Mouse (Mus musculus) adrenal gland, adult (tissue): ENCODE measurements at regions not wholly inside any gene's neighbourhood (a gene's known extent, or its start where the extent isn't known, plus 50 kb on each side); places are given as distances from the start of the nearest gene placed in this dataset.

Experiments
- DNase-seq, 2 experiments: peaks; one replicate each; pipeline ENCODE4 v3.0.0; 2022 to 2023; ENCODE audit warnings: low spot score in 1 of 2; ENCODE audit not compliant: inconsistent age in 2 of 2

DNA sequence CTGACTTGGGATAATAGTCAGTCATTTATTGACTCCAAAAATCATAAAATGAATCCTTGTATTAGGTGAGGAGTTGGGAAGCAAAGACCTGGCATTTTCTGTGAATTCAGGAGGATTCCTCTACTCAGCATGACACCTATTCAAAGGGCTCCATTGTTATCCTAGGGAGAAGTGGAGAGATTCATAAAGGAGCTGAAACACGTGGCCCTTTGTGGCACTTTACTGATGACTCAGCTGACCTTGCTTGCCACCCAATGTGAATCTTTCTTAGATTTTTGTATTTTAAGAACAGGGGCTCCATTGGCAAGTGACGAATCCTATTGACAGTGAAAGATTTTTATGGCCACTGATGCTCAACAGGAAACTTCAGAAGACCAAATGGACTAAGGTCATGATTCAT lies 619.2 kb upstream of the Pkn2 start:
- DNase-seq, result no peak

DNA sequence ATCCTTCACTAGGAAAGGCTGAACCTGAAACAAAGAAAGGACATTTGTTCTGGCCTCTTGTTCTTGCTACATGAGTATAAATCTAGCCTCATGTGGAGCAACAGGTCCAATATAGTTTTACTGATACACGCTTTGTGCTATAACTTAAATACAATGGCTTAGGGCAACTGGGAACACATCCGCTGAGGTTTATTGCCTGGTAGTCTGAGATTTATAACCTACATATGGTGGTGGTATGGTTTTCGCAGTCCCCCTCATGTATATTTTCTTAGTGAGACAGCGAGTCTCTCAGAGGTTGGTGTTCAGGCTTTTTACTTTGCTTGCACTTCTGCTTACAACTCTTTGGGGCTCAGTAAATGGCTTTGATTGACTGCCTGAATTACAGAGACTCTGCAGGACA lies 613.6 kb upstream of the Pkn2 start:
- no peak for DNase-seq

DNA sequence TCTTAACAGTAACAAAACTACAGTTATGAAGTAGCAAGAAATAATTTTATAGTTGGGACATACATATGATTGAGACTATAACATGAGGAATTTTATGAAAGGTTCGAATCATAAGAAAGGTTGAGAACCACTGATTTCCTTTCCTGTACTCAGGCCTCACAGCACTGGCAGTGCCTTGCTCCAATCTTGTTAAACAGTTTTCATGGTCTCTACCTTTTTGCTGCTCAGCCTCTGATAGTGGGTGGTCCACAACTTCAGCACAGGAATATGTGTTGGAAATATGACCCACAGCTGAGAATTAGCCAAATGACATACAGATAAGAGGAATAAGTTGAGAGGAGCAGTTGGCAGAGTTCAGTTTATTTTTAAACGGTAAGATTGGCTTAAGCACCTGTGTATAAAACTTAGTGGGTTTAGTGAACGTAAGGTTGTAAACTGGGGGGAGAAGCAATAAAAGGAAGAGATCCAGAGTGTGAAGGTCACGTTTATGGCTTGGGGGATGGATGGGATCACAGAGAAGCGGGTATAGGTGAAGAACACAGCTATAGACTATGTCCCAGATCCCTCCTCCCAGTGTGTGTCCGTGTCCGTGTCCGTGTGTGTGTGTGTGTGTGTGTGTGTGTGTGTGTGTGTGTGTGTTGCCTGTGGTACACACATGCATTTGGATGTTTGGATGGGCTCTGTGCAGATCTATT lies 596.3 kb upstream of the Pkn2 start:
- DNase-seq, result no peak

DNA sequence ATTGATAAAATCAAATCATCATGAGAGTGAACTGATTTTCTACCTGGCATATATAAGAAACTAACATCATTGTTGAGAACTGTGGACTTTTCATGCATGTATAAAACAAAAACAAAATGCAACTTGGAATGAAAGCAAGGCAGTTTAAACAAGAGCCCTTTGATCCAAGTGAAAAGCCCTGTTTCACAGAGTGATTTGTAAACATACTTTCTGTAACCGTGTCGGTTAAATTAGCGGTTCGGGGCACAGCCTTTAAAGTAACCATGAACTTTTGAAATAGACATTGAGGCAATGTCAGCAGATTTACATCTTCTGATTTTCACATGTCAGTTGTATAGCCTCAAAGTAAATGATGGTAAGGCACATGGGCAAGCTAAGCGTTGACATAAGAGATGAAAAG lies 593.7 kb upstream of the Pkn2 start:
- no peak for DNase-seq

DNA sequence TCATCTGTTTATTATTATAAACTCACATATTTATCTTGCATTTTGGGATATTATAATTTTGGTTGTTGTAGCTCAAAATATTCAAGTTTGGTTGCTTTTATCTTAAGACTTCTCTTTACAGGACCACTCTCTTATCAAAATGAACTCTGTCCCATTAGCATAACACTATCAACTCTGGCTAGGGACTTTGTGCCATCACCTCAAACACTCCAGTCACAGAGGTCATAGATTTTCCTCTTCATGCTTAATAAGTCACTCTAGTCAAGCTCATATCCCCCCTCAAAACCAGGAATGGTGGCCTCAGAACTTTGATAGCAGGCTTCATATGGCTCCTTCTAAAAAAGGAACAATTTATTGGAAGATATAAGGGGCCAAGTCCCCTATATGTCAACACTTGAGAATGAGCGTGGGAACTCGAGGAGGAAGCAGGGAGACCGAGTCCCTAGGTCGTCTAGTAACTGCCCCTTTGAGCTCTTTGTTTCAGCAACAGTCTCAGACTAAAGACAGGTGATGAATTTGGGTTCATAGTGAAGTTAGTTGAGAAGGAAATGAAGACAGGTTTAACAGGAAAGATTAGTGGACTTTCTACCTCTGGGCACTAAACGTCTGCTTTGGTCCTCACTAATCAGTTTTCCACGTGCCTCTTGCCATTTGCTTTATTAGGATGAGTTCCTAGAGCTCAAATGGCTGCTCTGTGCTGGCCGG lies 565.4 kb upstream of the Pkn2 start:
- no peak for DNase-seq

DNA sequence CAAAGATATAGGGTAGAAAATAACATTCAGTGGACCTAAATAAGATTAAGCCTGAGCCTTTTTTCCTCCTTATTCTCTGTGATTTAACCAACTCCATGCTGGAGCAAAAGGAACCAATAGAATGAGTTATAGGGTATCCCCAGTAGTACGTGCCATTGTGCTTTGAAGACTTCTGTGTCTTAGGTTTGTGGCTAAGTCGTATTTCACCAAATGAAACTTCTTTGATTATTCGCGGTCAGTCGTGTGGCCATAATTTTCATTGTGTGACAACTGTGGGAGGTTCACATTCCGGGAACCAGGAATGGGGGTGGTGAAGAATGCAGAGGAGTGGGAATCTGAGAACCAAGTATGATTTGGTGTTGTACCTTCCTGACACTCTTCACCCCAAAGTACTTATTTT lies 535.6 kb upstream of the Pkn2 start:
- DNase-seq, result no peak

DNA sequence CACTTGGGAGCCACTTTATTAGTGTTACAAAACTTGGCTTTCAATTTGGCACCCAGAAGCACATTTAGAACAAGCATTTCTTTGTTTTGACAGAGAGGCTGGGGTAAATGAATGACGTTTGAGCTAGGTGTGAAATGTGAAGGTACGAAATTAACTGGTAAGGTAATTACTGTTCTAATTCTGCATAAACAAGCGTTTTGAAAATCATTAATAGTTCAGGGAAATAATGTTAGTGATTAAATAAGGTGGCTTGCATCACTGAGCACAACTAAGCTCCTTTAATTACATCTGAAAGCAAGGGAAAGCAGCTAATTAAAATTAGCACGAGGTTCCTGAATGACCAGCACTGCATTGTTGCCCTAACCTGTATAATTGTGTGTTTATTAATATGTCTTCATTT lies 529.9 kb upstream of the Pkn2 start:
- DNase-seq, result no peak

DNA sequence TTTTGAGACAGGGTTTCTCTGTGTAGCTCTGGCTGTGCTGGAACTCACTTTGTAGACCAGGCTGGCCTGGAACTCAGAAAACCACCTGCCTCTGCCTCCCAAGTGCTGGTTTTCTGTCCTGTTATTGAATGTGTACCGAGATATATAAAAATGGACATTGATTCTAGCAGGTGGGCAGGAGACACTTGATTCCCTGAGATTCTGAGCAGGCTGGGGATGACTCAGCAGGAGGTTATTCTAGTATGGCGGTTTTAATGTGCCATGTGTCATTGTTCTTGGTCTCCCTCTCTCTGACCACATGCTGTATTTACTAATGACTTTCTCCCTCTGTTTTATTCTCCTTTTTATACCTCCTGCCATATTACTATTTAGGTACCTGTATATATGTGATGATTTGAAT lies 517.2 kb upstream of the Pkn2 start:
- no peak for DNase-seq

DNA sequence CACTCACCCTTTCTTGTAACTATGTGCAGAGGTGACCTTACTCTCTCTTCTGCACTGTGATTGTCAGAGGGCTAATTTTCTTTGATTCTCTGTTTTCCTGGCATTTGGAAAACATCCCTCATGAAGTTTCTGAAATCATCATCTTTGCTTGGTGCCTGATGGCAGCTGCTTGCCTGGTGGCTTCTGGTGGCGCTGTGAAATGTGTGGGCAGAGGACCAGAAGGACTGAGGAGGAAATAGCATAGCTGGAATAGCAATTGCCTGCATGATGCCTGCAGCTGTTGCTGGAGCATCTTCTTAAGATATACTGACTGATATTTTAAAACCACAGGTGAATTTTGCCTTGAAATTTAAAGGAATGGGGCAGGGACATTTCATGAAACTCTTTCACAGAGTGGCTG lies 502.6 kb upstream of the Pkn2 start:
- DNase-seq, result no peak

DNA sequence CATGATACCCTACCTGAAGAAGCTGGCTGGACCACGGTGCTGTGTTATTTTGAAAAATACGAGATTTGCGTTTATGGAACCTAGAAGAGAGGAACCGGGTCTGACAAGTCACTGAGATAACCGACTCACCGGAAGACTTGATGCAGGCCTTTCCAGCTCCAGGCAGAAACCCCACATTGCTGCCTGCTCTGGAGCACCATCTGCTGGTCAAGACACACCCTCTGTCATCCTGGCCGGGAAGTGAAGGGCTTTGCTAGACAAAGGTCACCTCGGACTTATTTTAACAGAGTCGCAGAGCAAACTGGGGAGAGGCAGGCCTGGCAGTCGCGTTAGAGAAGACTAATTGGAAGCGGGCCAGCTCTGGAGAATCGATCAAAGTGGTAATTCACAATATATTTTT lies 497.4 kb upstream of the Pkn2 start:
- DNase-seq, result peak; percentile 59 to 87

DNA sequence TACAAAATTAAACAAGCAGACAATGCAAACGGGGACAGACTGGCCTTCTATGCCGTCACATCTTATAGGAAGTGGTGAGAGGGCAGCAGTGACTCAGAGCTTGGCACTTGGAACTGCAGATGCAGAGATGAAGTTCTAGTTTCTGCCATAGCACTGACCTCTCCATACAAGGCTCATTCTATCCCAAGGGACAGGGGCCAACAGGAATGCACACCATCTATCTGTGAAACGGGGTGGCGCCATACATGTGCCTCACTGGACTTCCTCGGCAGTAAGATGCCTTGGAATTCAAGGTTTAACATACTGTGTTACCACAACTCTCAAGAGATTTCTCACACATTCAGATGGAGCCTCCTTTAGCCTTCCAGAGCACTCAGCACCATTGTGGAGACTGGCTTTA lies 495.6 kb upstream of the Pkn2 start:
- peak in 1 of 2 experiments; percentile 24 for DNase-seq

DNA sequence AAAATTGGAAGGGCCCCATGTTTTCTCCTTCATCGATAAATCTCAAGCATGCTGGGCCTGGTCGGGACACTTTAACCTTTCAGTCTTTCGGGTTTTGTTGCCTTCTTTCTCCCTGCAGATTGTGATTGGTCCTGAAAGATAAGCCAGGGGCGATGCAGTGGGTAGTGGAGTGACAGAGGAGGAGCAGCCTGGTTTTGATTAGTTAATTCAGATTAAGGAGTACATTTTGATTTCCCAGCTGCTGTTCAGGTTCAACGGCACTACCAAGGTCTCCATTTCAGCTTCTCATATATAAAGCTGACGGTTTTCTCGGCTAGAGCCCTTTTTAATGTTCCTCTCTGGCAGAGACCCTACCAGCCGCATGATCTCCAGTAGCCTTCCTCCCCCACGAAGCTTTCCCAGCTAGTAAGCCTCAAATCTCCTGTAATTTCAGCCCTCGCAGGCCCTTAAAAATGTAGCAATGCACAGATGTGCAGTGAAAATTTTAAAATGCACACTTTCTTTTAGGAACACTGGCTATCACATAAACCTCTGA lies 493.8 kb upstream of the Pkn2 start:
- no peak for DNase-seq

DNA sequence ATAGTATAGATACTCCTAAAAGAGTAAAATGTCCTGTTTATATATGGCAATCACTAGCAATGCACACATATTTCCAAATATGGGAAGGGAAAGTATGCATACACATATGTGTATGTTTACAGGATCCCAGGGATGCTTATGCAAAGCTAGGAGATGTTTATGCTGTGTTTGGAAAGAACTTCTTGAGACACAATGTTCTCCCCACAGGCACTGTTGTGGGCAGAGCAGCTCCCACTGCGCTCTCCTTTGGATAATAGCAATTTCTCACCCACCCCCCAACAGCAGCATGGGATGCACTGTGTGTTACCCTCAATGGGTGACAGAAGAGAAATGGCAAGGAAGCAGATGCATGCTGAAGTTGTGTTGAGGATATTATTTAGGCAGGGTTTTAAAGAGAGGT lies 491.7 kb upstream of the Pkn2 start:
- no peak for DNase-seq

DNA sequence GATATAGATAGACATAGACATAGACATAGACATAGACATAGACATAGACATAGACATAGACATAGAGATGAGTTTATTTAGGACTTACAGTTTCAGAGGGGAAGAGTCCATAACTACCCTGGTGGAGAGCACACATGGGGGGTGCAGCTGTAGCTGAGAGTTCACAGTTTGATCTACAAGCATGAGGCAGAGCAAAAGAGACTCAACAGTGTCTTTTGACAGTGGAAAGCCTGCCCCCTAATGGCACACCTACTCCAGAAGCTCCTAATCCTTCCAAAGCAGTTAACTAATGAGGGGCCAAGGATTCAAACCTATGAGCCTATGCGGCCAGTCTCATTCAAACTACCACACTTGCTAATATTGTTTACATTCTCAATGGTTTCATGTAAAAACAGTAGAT lies 487.2 kb upstream of the Pkn2 start:
- DNase-seq, result no peak

DNA sequence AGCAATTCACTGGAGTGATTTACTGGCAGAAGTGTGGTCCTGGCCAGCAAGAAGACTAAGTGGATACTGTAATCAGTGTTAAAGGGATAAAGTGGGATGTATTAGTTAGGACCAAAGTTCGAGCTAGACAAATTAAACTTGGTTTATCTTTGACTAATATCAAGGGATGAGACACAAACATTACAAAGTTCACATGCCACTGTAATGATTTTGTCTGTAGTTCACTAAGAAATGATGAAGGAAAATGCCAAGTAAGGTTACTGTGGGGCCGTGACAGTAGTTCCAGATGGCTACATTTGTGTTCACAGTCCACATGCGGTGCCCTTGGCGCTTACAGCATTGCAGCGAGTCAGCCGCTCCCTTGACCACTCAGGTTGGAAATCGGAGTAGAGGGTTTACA lies 458.2 kb upstream of the Pkn2 start:
- no peak for DNase-seq

DNA sequence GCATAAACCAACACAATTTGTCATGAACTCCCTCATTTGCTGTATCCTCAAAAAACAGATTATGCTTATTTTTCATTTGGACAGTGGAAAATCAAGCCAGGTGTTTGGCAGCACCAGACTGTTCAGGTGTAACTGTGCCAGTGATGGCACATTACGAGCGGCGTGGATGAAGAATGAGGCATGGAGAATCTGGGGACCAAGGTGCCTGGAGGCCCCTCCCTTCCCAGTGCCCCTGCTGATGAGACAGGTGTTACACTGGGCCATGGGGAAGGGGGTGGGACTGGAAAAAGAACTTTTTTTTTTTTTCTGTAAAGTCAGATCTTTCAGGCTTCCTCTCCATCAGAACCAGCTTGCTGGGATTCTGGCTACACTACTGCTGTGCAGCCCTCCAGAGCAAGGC lies 451.5 kb upstream of the Pkn2 start:
- DNase-seq, result no peak

DNA sequence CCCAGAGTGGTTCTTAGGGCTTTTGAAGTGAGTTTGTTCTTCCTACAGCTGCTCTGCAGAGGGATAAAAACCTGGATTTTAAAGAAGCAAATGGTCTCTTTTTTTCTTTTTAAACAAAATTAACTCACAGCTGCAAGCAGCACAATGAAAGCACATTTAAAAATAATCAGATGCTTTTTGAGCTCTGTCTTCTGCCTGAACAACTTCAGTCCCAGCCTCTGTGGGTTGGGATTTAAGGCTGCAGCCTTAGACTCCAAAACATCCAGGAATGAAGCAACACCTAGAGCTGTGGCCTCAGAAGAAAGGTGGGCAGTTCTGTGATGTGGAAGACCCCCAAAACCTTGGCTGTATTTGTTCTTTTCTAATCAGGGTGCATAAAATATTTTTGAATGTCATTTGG lies 446.7 kb upstream of the Pkn2 start:
- DNase-seq, result no peak

DNA sequence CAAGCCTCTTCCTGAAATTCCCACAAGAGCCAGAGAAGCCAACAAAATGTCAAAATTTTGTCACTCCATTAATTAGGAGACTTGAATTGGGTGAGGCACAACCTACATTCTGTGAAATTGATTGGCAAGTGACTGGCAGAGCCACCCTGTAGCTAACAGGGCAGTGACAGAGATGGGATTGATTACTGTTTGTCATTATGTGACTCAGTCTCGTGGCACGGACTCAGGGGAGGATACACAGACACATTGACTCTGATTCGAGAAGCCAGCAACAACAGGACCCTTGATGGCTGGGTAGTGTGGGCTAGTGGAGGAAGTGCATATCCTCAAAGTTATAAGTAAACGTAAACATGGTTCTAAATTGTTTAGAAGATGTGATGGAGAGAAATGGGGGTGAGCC lies 445.8 kb upstream of the Pkn2 start:
- no peak for DNase-seq

DNA sequence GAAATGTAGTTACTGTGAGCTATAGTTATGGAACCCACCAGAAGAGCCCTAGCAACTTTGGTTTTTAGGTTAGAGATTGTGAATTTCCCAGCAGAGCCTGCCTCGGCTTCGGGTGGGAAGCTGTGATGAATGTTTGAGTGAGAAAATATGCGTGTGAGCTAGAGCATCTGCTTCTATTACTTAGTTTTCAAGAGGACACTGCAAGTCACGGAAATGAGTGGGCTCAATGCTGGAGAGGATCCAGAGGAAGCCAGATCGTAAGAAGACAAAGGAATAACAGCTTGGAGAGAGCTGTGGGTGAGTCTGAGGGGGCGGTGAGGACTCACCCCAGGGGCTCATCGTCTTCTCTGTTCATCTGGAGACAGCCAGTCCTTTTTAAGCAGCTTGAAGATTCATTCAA lies 434.7 kb upstream of the Pkn2 start:
- no peak for DNase-seq

DNA sequence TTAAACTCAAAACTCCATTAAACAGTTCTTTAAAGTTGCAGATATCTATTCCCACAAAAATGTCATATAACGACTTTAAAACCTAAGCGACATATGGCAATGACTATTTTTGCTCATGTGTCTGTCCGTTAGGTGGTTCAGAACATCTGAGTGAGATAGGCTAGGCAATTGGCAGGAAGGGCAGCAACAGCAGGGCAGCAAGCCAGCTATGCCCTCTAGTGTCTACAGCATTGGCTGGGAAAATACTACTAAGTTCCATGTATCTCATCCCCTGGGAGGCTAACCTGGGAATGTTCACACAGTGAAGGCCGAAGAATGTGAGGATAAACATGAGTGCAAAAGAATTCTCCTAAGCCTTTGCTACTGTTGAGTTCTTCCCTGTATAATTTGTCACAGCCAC lies 410.0 kb upstream of the Pkn2 start:
- DNase-seq, result peak in 1 of 2 experiments; percentile 25

DNA sequence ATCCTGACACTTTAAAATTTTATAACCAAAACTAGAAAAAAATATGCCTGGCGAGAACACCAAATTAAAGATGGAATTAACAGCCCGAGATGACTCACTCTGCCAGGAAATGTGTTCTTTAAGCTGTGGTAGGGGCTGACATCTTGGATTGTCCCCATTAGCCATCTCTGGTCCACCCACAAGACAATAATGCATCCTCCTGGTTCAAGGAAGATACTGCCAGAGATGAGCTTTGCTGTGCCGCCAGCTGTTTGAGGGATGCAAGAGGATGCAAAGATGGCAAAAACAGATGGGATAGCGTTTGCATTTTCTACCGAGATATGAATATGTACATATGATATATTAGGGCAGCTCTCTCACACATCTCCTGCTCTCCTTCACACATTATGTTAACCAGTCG lies 382.3 kb upstream of the Pkn2 start:
- no peak for DNase-seq

DNA sequence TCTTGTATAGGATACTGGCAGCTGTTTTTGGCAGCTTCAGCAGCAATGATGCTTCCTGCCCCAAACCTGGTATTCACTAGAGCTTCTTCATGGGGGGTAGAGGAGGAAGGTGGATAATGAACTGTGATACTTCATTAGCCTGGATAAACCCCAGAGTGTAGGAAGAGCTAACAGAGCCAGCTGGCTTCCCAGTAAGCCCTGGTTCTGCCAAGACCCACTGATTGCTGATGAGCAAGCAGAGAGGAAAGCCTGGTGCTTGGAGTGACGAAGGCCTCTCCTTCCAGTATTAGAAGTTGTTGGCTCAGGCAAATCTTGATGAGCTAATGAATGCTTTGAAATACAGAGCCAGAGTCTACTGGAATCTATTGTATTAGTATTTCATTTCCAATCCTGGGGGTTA lies 370.8 kb upstream of the Pkn2 start:
- no peak for DNase-seq

DNA sequence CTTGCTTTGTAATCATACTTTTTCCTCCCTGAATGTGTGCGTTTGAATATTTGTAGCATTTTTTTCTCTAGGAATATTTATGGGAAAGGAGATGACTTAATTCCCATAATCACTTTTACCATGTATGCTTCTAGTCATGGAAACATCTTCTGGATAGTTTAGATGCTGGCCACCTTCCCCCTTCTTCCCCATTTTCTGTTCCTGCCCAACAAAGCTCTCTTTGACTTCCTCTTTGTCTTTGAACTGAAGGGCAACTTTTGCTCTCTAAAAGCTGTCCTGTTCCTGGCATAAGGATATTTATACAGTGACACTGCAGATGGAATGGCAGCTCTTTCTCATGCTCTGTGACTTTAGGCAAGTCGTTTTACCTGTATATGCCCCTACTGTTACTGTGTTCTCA lies 370.2 kb upstream of the Pkn2 start:
- DNase-seq, result no peak
